Mouse (Mus musculus) kidney, adult 2 months (tissue): ENCODE results near the gene Hmg20a.

Experiments used
- CTCF ChIP-seq: fragments of 200-500 bp; conservative IDR thresholded peaks from 2 replicates; pipeline ENCODE4 v1.5.1; 2011; ENCODE audit warnings: low read depth, mild to moderate bottlenecking, control low read depth, low read length, moderate library complexity, mixed read lengths; ENCODE audit not compliant: insufficient read depth, insufficient read length
- POLR2A ChIP-seq: fragments of 200-500 bp; IDR thresholded peaks from one replicate; pipeline ENCODE4 v1.6.1; 2011; ENCODE audit warnings: low read depth, low read length, control low read depth

DNA sequence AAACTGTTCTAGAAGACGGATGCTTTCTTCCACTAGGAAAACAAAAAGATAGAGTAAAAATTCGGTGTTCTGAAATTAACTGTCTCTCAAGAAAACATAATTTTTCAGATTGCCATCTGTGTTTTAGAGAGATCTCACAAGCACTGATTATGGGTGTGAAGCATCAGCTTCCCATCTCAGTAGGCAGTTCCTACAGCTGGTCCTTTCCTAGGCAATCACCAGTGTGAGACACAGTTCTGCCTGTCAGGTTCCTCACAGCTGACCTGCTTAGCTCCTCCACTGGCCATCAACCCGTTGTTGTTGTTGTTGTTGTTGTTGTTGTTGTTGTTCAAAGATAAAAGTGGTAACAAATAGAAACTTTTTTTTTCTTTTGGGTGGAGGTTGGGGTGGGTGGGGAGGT lies 67.7 kb downstream of the Hmg20a start:
- TF ChIP-seq POLR2A (no peak), CTCF (no peak)
